Mouse (Mus musculus): Measurements from ENCODE around the gene Hgd. TPM values are rescaled to one million over a fixed set of nuclear protein-coding genes. Genes with fewer than 3 reads are reported as not detected.
A peak's percentile ranks its signal among the peaks of the same experiment; 100 is the strongest.

The Hgd gene
- polyA plus RNA-seq, 1 experiment from 2014 or later: 0.47 TPM

- H3K9ac ChIP-seq: no peak overlapping the region
- H3K4me3 ChIP-seq: peak overlapping the region; percentile 82
- no peak for ATAC-seq (ENCODE audit: borderline replicate concordance, extremely low read depth, low FRiP score, low TSS enrichment)
- H3K27me3 ChIP-seq: no peaks in the 10 kb centered on the region
- peak overlapping the region; percentile 50 for H3K4me2 ChIP-seq
- H3K4me1 ChIP-seq: peaks cover 16% of the 10 kb centered on the region
- H3K9me3 ChIP-seq: no peaks in the 10 kb centered on the region
- no peak overlapping the region for H3K27ac ChIP-seq
- WGBS: 61% methylated on average over 4 of the region's 4 CpGs
- no peaks in the 10 kb centered on the region for H3K36me3 ChIP-seq
Observed at GRCm38 (mm10) chr16:37654831-37655455, 75.0 kb downstream of the Hgd start.

DNA sequence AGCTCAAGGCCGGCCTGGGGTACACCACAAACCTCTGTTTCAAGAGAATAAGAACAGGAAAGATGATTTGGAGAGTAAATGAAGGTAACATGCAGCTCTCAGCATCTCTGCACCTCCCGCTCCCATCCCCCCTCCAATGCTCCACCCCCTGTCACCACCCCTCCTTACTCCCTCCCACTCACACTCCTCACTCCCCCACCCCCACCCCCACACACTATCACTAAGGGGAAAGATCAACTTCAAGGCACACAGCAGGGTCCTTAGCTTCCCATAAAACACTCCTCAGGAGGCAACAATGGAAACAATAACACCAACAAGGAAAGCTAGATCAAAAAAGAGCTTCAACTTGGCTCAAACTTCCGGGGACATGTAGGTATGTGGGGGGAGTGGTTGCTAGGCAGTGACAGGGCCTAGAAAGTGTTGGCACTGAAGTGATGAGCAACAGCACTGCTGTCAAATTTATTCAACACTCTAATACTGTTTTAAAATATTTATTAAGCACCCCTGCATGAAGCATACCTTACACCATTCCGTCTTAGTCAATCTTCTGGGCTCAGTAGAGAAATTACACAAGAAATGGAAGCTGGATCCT is 75.9 kb downstream of the Hgd start:
- WGBS: 27% methylated on average over 4 of the region's 4 CpGs
- Histone ChIP-seq H3K4me1 (peaks cover 16% of the 10 kb centered on the region), H3K27me3 (no peaks in the 10 kb centered on the region), H3K9me3 (no peaks in the 10 kb centered on the region), H3K4me3 (no peak overlapping the region), H3K36me3 (no peaks in the 10 kb centered on the region), H3K4me2 (no peak overlapping the region), H3K9ac (no peak overlapping the region), H3K27ac (no peak overlapping the region)
- no peak for ATAC-seq (ENCODE audit: borderline replicate concordance, extremely low read depth, low FRiP score, low TSS enrichment)

- Histone ChIP-seq H3K4me3 (no peak overlapping the region), H3K4me1 (peaks cover 16% of the 10 kb centered on the region), H3K4me2 (no peak overlapping the region), H3K27ac (no peak overlapping the region), H3K36me3 (no peaks in the 10 kb centered on the region), H3K9ac (no peak overlapping the region), H3K27me3 (no peaks in the 10 kb centered on the region), H3K9me3 (no peaks in the 10 kb centered on the region)
- 75% methylated on average over 7 of the region's 7 CpGs for WGBS
- ATAC-seq (ENCODE audit: borderline replicate concordance, extremely low read depth, low FRiP score, low TSS enrichment): no peak
Observed at GRCm38 (mm10) chr16:37656796-37657195, 76.8 kb downstream of the Hgd start.

- H3K9me3 ChIP-seq: no peaks in the 10 kb centered on the region
- no peaks in the 10 kb centered on the region for H3K36me3 ChIP-seq
- H3K4me2 ChIP-seq: no peak overlapping the region
- peaks cover 4% of the 10 kb centered on the region; the same call in 1 of the 2 replicates for H3K4me1 ChIP-seq
- no peaks in the 10 kb centered on the region for H3K27me3 ChIP-seq
- no peak for ATAC-seq (ENCODE audit: borderline replicate concordance, extremely low read depth, low FRiP score, low TSS enrichment)
- H3K4me3 ChIP-seq: no peak overlapping the region
- no peak overlapping the region for H3K27ac ChIP-seq
- WGBS: 56% methylated on average over 9 of the region's 9 CpGs
- no peak overlapping the region for H3K9ac ChIP-seq
Observed at GRCm38 (mm10) chr16:37663643-37664459, 83.9 kb downstream of the Hgd start.

- Histone ChIP-seq H3K27me3 (no peaks in the 10 kb centered on the region), H3K9me3 (no peaks in the 10 kb centered on the region), H3K4me2 (no peak overlapping the region), H3K4me1 (peaks cover 4% of the 10 kb centered on the region; the same call in 1 of the 2 replicates), H3K9ac (no peak overlapping the region), H3K4me3 (no peak overlapping the region), H3K36me3 (no peaks in the 10 kb centered on the region), H3K27ac (no peak overlapping the region)
- ATAC-seq (ENCODE audit: borderline replicate concordance, extremely low read depth, low FRiP score, low TSS enrichment): no peak
- 46% methylated on average over 5 of the region's 5 CpGs for WGBS
Observed at GRCm38 (mm10) chr16:37665394-37665935, 85.5 kb downstream of the Hgd start.

DNA sequence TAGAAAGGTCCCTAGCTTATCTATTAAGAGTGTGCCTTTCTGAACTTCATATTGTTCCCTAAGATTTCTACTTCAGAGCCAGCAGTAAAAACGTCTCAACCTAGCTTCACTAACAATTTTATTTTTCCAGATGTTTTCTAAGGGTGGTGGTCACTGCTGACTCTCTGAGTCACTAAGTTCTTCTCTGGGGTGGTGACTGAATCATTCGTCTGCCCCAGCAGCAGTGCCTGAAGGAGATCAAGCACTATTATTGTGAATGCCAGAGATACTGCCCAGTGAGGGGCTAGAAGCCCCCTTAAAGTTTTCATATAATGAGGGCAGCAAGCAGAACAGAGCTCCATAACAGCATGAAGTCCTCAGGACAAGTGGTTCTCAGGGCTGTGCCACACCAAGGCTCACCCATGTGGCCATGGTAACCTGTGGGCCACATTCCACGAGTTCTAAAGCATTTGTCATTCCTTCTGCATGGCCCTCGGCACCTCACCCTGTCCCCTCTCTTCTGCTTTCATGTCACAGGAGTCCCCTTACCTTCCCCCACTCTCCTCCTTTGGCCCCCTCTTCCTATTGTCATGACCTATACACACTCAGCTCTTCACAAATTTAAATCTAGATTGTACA is 90.8 kb downstream of the Hgd start:
- Histone ChIP-seq H3K9me3 (no peaks in the 10 kb centered on the region), H3K27ac (no peak overlapping the region), H3K27me3 (no peaks in the 10 kb centered on the region), H3K4me3 (no peak overlapping the region), H3K4me1 (no peaks in the 10 kb centered on the region), H3K9ac (no peak overlapping the region), H3K36me3 (no peaks in the 10 kb centered on the region), H3K4me2 (no peak overlapping the region)
- 0 out of 2 replicates have a peak, but pooled peaks have one; percentile 55 for ATAC-seq (ENCODE audit: borderline replicate concordance, extremely low read depth, low FRiP score, low TSS enrichment)
- 26% methylated on average over 4 of the region's 4 CpGs for WGBS

- H3K9ac ChIP-seq: no peak overlapping the region
- H3K4me1 ChIP-seq: no peaks in the 10 kb centered on the region
- WGBS: 86% methylated on average over 5 of the region's 5 CpGs
Observed at GRCm38 (mm10) chr16:37675326-37675725, 95.4 kb downstream of the Hgd start.

GRCm38 (mm10) chr16:37676024-37676676 is 96.2 kb downstream of the Hgd start:
- Histone ChIP-seq H3K4me2 (no peak overlapping the region), H3K36me3 (no peaks in the 10 kb centered on the region), H3K9me3 (no peaks in the 10 kb centered on the region), H3K4me1 (no peaks in the 10 kb centered on the region), H3K27ac (no peak overlapping the region), H3K9ac (no peak overlapping the region), H3K4me3 (no peak overlapping the region), H3K27me3 (no peaks in the 10 kb centered on the region)
- 49% methylated on average over 17 of the region's 17 CpGs for WGBS
- no peak for ATAC-seq (ENCODE audit: borderline replicate concordance, extremely low read depth, low FRiP score, low TSS enrichment)

More at GRCm38 (mm10) chr16:37675326-37675725, 95.4 kb downstream of the Hgd start:
- Histone ChIP-seq H3K9me3 (no peaks in the 10 kb centered on the region), H3K36me3 (no peaks in the 10 kb centered on the region), H3K4me3 (no peak overlapping the region), H3K27me3 (no peaks in the 10 kb centered on the region), H3K4me2 (no peak overlapping the region), H3K27ac (no peak overlapping the region)
- ATAC-seq (ENCODE audit: borderline replicate concordance, extremely low read depth, low FRiP score, low TSS enrichment): no peak

DNA sequence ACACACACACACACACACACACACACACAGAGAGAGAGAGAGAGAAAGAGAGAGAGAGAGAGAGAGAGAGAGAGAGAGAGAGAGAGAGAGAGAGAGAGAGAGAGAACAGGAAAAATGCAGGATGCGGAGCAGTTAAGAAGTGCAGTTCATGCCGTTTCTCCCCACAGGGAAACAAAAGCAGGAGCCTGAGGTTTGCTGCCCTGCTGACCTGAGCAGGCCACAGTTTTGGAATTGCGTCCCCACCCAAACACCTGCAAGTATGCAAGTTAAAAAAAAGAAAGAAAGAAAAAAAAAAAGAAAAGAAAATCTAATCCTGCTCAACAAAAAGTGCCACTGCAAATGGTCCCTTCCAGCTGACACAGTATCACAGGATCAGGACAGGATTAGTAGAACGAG is 96.7 kb downstream of the Hgd start:
- Histone ChIP-seq H3K27me3 (no peaks in the 10 kb centered on the region), H3K36me3 (no peaks in the 10 kb centered on the region), H3K4me1 (no peaks in the 10 kb centered on the region), H3K9ac (no peak overlapping the region), H3K9me3 (no peaks in the 10 kb centered on the region), H3K4me3 (no peak overlapping the region), H3K4me2 (no peak overlapping the region), H3K27ac (no peak overlapping the region)
- WGBS: 50% methylated on average over 4 of the region's 4 CpGs
- no peak for ATAC-seq (ENCODE audit: borderline replicate concordance, extremely low read depth, low FRiP score, low TSS enrichment)

DNA sequence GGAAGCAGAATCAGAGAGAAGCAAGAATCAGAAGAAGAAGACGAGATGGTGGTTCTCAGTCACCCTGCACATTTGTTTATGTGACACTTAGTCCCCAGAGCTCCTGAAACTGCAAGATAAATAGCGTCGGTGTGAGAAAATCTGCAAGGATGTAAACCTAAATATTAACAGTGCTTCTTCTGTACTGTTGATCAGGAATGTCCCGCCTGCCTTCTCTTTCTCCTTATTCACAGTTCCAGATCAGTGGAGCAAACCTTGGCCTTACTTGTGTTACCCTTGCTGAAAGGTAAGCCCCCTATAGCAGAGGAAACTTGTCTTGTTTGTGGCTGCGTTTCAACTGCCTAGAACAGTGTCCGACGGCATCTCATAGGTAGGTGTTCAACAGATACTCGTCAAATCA is 97.6 kb downstream of the Hgd start:
- Histone ChIP-seq H3K9ac (no peak overlapping the region), H3K4me1 (no peaks in the 10 kb centered on the region), H3K27me3 (no peaks in the 10 kb centered on the region), H3K36me3 (no peaks in the 10 kb centered on the region), H3K4me2 (no peak overlapping the region), H3K27ac (no peak overlapping the region), H3K4me3 (no peak overlapping the region), H3K9me3 (no peaks in the 10 kb centered on the region)
- ATAC-seq (ENCODE audit: borderline replicate concordance, extremely low read depth, low FRiP score, low TSS enrichment): no peak
- WGBS: 66% methylated on average over 8 of the region's 8 CpGs

DNA sequence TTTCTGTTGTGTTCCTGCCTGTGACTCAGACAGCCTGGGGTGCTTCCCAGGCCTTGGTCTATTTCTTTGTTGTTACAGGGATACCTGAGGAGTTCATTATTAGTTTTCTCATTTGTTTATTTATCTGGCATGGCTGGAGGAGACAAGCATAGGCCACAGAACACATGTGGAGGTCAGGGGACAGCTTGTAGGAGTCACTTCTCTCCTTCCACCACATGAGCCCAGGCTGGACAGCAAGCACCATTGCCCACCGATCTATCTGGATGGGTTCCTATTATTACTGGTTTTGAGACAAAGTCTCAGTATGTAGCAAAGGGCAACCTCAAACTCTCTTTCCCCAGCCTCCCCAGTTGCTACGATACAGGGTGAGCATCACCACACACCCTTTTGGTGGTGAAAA is 100.3 kb downstream of the Hgd start:
- Histone ChIP-seq H3K36me3 (no peaks in the 10 kb centered on the region), H3K27me3 (no peaks in the 10 kb centered on the region), H3K9ac (no peak overlapping the region), H3K27ac (no peak overlapping the region), H3K4me2 (no peak overlapping the region), H3K9me3 (no peaks in the 10 kb centered on the region), H3K4me1 (peaks cover 20% of the 10 kb centered on the region), H3K4me3 (no peak overlapping the region)
- WGBS: 62% methylated on average over 2 of the region's 2 CpGs
- no peak for ATAC-seq (ENCODE audit: borderline replicate concordance, extremely low read depth, low FRiP score, low TSS enrichment)

Data from lung, embryonic 15.5 days (tissue).